Mouse (Mus musculus): ENCODE measurements around the gene Bcorl1. TPM values are rescaled to one million over a fixed set of nuclear protein-coding genes. Genes with fewer than 3 reads are reported as not detected.
A peak's percentile ranks its signal among the peaks of the same experiment; 100 is the strongest.

Gene Bcorl1
- polyA plus RNA-seq (2015; fragmentation: Nextera tagmentation; extraction: Ambion mirVana) = 7.6 and 7.8 TPM in 2 replicates

DNA sequence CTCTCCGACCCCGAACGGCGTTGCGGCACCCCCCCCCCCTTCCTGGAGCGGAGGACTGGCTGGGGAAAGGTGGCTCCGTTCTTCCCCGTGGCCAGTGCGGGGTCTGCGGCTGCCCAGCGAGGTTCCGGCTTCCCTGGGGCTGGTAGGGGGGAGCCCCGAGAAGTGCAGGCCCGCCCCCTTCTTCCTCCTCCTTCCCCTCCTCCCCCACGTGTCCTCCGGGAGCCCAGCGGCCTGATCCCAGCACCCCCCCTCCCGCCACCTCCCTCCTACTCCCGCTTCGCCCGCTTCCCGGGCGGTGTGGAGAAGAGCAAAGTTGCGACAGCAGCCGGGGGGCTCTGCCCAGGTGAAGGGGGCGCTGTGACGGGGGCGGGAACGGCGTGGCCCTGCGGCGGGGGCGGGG is at the start of gene Bcorl1:
Gene Bcorl1, plus strand, starts transcription at position 218 of the 400 bp plus-strand sequence.
- Histone ChIP-seq H3K4me1 (replicated peaks) (peaks cover 4% of the 10 kb centered on the region; the same call in 1 of the 2 replicates), H3K36me3 (no peaks in the 10 kb centered on the region), H3K9me3 (no peaks in the 10 kb centered on the region), H3K9ac (peak within 1 kb of the TSS; percentile 65), H3K4me2 (peak within 1 kb of the TSS; percentile 66), H3K27me3 (no peaks in the 10 kb centered on the region), H3K4me3 (peak within 1 kb of the TSS; percentile 59), H3K27ac (no peak within 1 kb of the TSS)
- ATAC-seq (ENCODE audit: low FRiP score) = no peak
- 0% methylated on average over 1 of the region's 33 CpGs for WGBS

- no peaks in the 10 kb centered on the region for H3K4me1 ChIP-seq (replicated peaks)
- no peaks in the 10 kb centered on the region for H3K9me3 ChIP-seq
- no peak overlapping the region for H3K4me3 ChIP-seq
- H3K27ac ChIP-seq = no peak overlapping the region
- H3K36me3 ChIP-seq = no peaks in the 10 kb centered on the region
- no peaks in the 10 kb centered on the region for H3K27me3 ChIP-seq
- no peak overlapping the region for H3K9ac ChIP-seq
- no peak overlapping the region for H3K4me2 ChIP-seq
- 35% methylated on average over 3 of the region's 3 CpGs for WGBS
- ATAC-seq (ENCODE audit: low FRiP score) = no peak
Measured at GRCm38 (mm10) chrX:48291413-48291812, 49.7 kb upstream of the Bcorl1 start.

DNA sequence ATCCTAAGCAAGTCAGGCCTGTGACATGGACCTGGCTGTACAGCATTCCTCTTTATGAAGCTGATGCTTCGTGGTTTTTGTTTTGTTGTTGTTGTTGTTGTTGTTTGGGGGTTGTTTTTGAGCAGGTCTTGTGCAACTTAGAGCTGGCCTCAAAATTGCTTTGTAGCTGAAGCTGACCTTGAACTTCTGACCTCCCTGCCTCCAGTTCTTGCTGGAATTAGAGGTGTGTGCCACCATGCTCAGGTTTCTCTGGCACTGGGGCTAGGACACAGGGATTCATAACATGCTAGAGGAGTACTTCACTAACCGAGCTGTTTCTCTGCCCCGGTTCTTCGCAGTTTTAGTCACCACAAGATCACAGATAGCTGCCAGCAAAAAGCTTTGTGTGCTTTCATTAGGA is 35.8 kb upstream of the Bcorl1 start:
- Histone ChIP-seq H3K36me3 (no peaks in the 10 kb centered on the region), H3K4me2 (no peak overlapping the region), H3K4me3 (no peak overlapping the region), H3K27me3 (peaks cover 5% of the 10 kb centered on the region; the same call in 1 of the 2 replicates), H3K27ac (no peak overlapping the region), H3K4me1 (replicated peaks) (no peaks in the 10 kb centered on the region), H3K9ac (no peak overlapping the region), H3K9me3 (no peaks in the 10 kb centered on the region)
- no peak for ATAC-seq (ENCODE audit: low FRiP score)
- WGBS = 86% methylated on average over 4 of the region's 4 CpGs

DNA sequence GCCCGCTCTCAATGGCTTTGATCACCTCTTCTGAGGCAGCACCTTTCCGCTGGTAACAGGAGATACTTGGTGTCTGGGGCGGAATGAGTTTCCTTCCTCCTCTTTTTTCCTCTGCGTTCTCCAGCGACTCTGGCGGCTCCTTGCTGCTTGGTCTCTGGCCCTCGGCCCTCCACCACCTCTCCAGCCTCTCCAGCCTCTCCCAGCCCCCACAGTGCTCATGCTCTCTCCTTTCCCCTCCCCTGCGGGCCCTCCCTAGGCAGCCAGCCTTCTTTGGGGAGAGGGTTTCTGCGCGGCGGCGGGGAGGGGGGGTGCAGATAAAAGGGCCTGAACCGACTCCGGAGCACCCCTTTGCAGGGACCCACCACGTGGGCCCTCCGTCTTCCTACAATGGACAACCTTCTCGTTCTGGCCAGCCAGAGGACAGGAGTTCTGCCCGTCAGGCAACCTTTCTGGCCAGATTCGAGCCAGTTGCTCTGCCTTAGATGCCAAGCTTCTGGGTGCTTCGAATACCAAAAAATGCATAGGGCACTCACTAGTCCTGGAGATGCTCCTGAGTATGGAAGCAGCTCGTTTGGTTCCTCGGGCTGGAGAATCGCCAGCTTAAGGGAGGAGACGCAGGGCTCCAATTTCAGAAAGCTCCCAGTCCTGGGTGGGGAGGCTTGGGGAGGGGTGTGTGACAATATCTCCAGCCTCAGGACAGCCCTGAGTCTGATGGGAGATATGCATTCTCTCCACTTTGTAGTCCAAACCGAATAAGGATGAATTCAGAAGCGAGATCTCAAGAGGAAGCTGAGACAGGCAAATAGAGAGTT is 30.2 kb upstream of the Bcorl1 start:
- Histone ChIP-seq H3K4me3 (peak overlapping the region; percentile 14; the same call in 1 of the 2 replicates), H3K27me3 (peaks cover 20% of the 10 kb centered on the region), H3K4me2 (peak overlapping the region; percentile 48), H3K4me1 (replicated peaks) (peaks cover 7% of the 10 kb centered on the region; the same call in 1 of the 2 replicates), H3K9me3 (no peaks in the 10 kb centered on the region), H3K9ac (no peak overlapping the region), H3K27ac (no peak overlapping the region), H3K36me3 (no peaks in the 10 kb centered on the region)
- no peak for ATAC-seq (ENCODE audit: low FRiP score)
- 29% methylated on average over 26 of the region's 26 CpGs for WGBS

- H3K9ac ChIP-seq = no peak overlapping the region
- no peak overlapping the region for H3K4me3 ChIP-seq
- H3K27me3 ChIP-seq = peaks cover 28% of the 10 kb centered on the region
- 85% methylated on average over 5 of the region's 5 CpGs for WGBS
- H3K4me2 ChIP-seq = no peak overlapping the region
- no peak overlapping the region for H3K27ac ChIP-seq
- H3K4me1 ChIP-seq (replicated peaks) = peaks cover 7% of the 10 kb centered on the region; the same call in 1 of the 2 replicates
- ATAC-seq (ENCODE audit: low FRiP score) = no peak
- H3K36me3 ChIP-seq = no peaks in the 10 kb centered on the region
- H3K9me3 ChIP-seq = no peaks in the 10 kb centered on the region
Measured at GRCm38 (mm10) chrX:48311727-48312126, 29.4 kb upstream of the Bcorl1 start.

DNA sequence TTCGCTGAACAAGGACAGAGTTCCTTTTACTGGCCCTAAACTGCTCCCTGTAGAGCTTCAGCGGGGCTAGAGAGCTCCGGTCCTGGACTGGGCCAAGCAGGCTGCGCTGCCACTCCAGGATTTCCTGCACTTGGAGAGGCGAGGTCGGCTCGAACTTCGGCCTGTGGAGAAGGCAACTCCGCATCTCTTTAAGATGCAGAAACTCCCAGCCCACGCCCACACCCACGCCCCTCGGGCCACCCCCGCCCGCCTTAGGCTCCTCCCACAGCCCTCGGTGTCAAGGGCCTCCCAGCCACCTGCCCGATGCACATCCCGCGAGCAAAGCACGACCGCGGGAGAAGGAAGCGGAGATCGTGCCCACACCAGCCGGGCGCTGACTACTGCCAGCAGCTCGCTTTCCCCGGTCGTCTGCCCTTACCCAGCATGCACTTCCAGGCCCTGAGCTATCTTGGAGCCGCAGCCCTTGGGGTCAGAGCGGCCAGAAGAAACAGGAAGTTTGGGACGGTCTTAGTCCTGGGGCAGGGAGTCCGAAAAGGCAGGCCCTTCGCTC is 26.6 kb upstream of the Bcorl1 start:
- Histone ChIP-seq H3K36me3 (no peaks in the 10 kb centered on the region), H3K27ac (no peak overlapping the region), H3K9me3 (no peaks in the 10 kb centered on the region), H3K27me3 (peaks cover 46% of the 10 kb centered on the region), H3K4me2 (peak overlapping the region; percentile 61), H3K9ac (peak overlapping the region; percentile 49), H3K4me1 (replicated peaks) (peaks cover 7% of the 10 kb centered on the region; the same call in 1 of the 2 replicates), H3K4me3 (peak overlapping the region; percentile 44)
- peak; percentile 80 for ATAC-seq (ENCODE audit: low FRiP score)
- WGBS = 15% methylated on average over 32 of the region's 33 CpGs

DNA sequence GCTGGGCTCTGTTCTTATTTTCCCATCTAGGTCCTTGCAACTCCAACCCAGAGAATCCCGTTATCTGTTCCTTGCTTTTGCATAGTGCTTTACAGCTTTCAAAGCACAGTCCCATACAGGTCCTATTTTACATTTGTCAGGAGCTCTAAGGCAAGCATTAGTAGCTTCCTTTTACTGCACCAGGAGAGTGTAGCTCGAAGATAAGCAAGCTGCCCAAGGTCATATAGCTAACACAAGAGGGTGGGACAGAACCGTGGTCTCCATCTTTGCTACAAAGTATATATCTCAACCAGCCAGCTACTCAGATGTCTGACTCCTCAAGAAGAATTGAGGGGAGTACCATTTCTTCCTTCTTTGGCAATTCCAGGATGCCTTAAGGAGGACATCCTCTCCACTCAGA is 23.7 kb upstream of the Bcorl1 start:
- H3K27ac ChIP-seq = no peak overlapping the region
- peaks cover 34% of the 10 kb centered on the region for H3K27me3 ChIP-seq
- no peak overlapping the region for H3K4me2 ChIP-seq
- WGBS = 69% methylated on average over 3 of the region's 3 CpGs
- 0 out of 2 replicates have a peak, but pooled peaks cover 7% of the 10 kb centered on the region for H3K4me1 ChIP-seq (replicated peaks)
- ATAC-seq (ENCODE audit: low FRiP score) = no peak
- H3K36me3 ChIP-seq = no peaks in the 10 kb centered on the region
- no peaks in the 10 kb centered on the region for H3K9me3 ChIP-seq
- H3K4me3 ChIP-seq = no peak overlapping the region
- H3K9ac ChIP-seq = no peak overlapping the region

DNA sequence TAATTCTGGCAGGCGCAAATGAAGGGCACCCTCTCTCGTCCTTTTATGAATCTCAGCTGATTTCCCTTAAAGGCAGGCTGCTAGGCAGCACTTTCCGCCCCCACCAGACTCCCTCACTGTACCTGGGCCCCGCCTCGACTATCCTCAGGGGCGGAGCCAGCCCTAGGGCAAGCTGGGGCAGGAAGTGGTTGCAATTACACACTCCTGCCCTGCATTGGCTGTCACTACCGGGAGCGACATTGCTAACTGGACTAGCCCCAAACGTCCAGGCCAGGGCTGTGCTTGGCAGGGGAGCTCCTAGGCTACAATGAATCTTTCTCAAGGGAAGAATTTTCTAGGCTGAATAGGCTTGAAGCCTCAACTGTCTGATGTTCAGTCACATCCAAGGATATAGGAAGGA is 23.0 kb upstream of the Bcorl1 start:
- ATAC-seq (ENCODE audit: low FRiP score) = no peak
- peaks cover 34% of the 10 kb centered on the region for H3K27me3 ChIP-seq
- 0 out of 2 replicates have a peak, but pooled peaks cover 7% of the 10 kb centered on the region for H3K4me1 ChIP-seq (replicated peaks)
- no peaks in the 10 kb centered on the region for H3K36me3 ChIP-seq
- H3K4me2 ChIP-seq = no peak overlapping the region
- H3K9ac ChIP-seq = no peak overlapping the region
- H3K4me3 ChIP-seq = no peak overlapping the region
- 28% methylated on average over 9 of the region's 9 CpGs for WGBS
- no peak overlapping the region for H3K27ac ChIP-seq
- H3K9me3 ChIP-seq = no peaks in the 10 kb centered on the region

DNA sequence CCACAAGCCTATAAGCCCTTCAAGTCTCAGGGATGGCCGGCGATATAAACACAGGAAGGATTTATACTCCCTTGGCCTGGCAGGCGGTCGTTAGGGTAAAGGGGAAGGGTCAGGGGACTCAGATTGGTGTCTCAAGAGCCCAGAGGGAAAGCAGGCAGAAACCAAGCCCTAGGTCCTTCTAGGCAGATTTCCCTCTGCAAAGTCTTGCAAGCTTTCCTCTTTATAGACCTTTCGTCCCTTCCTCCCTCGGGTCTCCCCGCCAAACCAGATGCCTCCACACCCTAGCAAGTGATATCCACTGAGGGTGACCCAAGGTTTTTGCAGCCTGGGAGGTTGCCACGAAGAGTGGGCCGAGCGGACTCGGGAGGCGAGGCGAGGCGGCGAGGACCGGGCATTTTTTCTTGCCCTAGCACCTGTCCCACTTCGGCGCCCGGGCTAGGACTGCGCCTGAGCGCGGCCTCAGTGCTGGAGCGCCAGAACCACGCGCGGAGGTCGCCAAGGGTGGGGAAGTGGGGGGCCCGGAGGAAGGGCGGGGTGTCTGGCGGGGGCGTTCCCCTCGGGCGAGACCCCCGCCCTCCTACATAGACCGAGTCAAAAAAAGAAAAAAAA is 613 bp upstream of the Bcorl1 start:
- 13% methylated on average over 35 of the region's 35 CpGs for WGBS
- peak overlapping the region; percentile 65; the same call in 1 of the 2 replicates for H3K9ac ChIP-seq
- H3K27ac ChIP-seq = no peak overlapping the region
- no peaks in the 10 kb centered on the region for H3K36me3 ChIP-seq
- H3K27me3 ChIP-seq = no peaks in the 10 kb centered on the region
- peak overlapping the region; percentile 66 for H3K4me2 ChIP-seq
- ATAC-seq (ENCODE audit: low FRiP score) = no peak
- H3K4me1 ChIP-seq (replicated peaks) = no peaks in the 10 kb centered on the region; the same call in 1 of the 2 replicates
- H3K4me3 ChIP-seq = peak overlapping the region; percentile 59
- H3K9me3 ChIP-seq = no peaks in the 10 kb centered on the region

DNA sequence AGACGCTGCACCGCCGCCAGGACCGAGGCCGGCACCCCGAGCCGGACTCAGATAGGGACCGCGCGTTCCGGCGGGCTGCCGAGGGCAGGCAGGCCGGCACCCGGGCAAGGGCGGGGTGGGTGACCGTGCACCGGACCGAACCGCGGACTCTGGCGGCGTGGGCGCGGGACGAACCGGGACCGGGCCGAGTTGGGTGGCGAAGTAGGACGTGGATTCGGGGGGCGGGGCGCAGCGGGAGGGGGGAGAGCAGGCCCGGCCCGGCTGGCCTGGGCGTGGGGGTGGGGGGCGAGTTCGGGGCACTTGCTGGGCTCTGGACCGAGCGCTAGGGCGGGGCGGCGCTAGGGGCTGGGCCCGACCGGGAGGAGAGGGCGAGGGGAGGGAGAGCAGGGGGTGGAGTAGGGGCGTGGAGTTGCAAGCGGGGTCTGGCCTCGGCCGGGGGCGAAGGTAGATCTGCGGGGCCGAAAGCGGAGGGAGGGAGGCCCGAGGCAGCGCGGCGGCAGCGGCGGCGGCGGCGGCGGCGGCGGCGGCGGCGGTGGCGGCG is 533 bp downstream of the Bcorl1 start:
- Histone ChIP-seq H3K27me3 (no peaks in the 10 kb centered on the region), H3K9ac (peak overlapping the region; percentile 65), H3K4me3 (peak overlapping the region; percentile 59), H3K36me3 (no peaks in the 10 kb centered on the region), H3K27ac (no peak overlapping the region), H3K4me2 (peak overlapping the region; percentile 66), H3K9me3 (no peaks in the 10 kb centered on the region), H3K4me1 (replicated peaks) (peaks cover 10% of the 10 kb centered on the region)
- WGBS = 22% methylated on average over 27 of the region's 73 CpGs
- ATAC-seq (ENCODE audit: low FRiP score) = no peak

- Histone ChIP-seq H3K4me3 (peak overlapping the region; percentile 59), H3K36me3 (no peaks in the 10 kb centered on the region), H3K4me2 (peak overlapping the region; percentile 66), H3K27me3 (no peaks in the 10 kb centered on the region), H3K9me3 (no peaks in the 10 kb centered on the region), H3K27ac (no peak overlapping the region), H3K4me1 (replicated peaks) (peaks cover 10% of the 10 kb centered on the region), H3K9ac (peak overlapping the region; percentile 60; the same call in 1 of the 2 replicates)
- 20% methylated on average over 15 of the region's 16 CpGs for WGBS
- peak; percentile 2; the same call in 1 of the 2 replicates for ATAC-seq (ENCODE audit: low FRiP score)
Measured at GRCm38 (mm10) chrX:48342731-48343130, 1.6 kb downstream of the Bcorl1 start.

- H3K4me2 ChIP-seq = peak overlapping the region; percentile 66
- H3K36me3 ChIP-seq = no peaks in the 10 kb centered on the region
- peak; percentile 93 for ATAC-seq (ENCODE audit: low FRiP score)
- no peaks in the 10 kb centered on the region for H3K9me3 ChIP-seq
- WGBS = 7% methylated on average over 30 of the region's 36 CpGs
- peaks cover 10% of the 10 kb centered on the region for H3K4me1 ChIP-seq (replicated peaks)
- no peaks in the 10 kb centered on the region for H3K27me3 ChIP-seq
- peak overlapping the region; percentile 76 for H3K9ac ChIP-seq
- peak overlapping the region; percentile 59 for H3K4me3 ChIP-seq
- peak overlapping the region; percentile 81 for H3K27ac ChIP-seq
Measured at GRCm38 (mm10) chrX:48343461-48343952, 2.3 kb downstream of the Bcorl1 start.

Data from hindbrain, embryonic 13.5 days (tissue).